Mouse (Mus musculus) myocyte (in vitro differentiated cells): ENCODE measurements at regions not wholly inside any gene's neighbourhood (a gene's known extent, or its start where the extent isn't known, plus 50 kb on each side); places are given as distances from the start of the nearest gene placed in this dataset.

ENCODE experiments used
- H3K27me3 ChIP-seq: one replicate; pipeline ENCODE4 v1.6.1; 2011; ENCODE audit not compliant: control insufficient read depth, insufficient read depth, insufficient read length
- H3K36me3 ChIP-seq: one replicate; pipeline ENCODE4 v1.6.1; 2011; ENCODE audit not compliant: control insufficient read depth, insufficient read depth
- H3K4me2 ChIP-seq: one replicate; pipeline ENCODE4 v1.6.1; 2011; ENCODE audit warnings: low read depth, control low read depth
- H3K4me3 ChIP-seq: one replicate; pipeline ENCODE4 v1.5.1; 2011; ENCODE audit warnings: mild to moderate bottlenecking, control low read depth, moderate library complexity
- H3K79me2 ChIP-seq: one replicate; pipeline ENCODE4 v1.6.1; 2011; ENCODE audit not compliant: control insufficient read depth, insufficient read depth
- H3ac ChIP-seq: one replicate; pipeline ENCODE4 v1.6.1; 2011; ENCODE audit not compliant: control insufficient read depth, insufficient read length
- CEBPB ChIP-seq: IDR thresholded peaks from 2 replicates; pipeline ENCODE4 v1.6.1; 2011; ENCODE audit warnings: mild to moderate bottlenecking, moderate library complexity; ENCODE audit not compliant: poor library complexity, insufficient read depth, severe bottlenecking
- E2F4 ChIP-seq: IDR thresholded peaks from one replicate; pipeline ENCODE4 v1.6.1; 2011; ENCODE audit warnings: mild to moderate bottlenecking, control low read depth, moderate library complexity; ENCODE audit not compliant: insufficient read depth
- MAX ChIP-seq: IDR thresholded peaks from one replicate; pipeline ENCODE4 v1.6.1; 2011; ENCODE audit warnings: low read depth, mild to moderate bottlenecking, control low read depth
- MYOD1 ChIP-seq, 3 experiments: IDR thresholded peaks; one replicate each; pipeline ENCODE4 v1.6.1; 2011; ENCODE audit warnings: control low read depth in 2 of 3, low read depth in 2 of 3, mild to moderate bottlenecking in 2 of 3, moderate library complexity in 1 of 3; ENCODE audit not compliant: insufficient read length in 2 of 3, control insufficient read depth in 1 of 3
- MYOG ChIP-seq, 3 experiments: IDR thresholded peaks; one replicate each; pipeline ENCODE4 v1.6.1; 2011; ENCODE audit warnings: control low read depth in 2 of 3, low read depth in 2 of 3, mild to moderate bottlenecking in 2 of 3; ENCODE audit not compliant: insufficient read length in 2 of 3, control insufficient read depth in 1 of 3, insufficient read depth in 1 of 3
- POLR2A ChIP-seq: IDR thresholded peaks from one replicate; pipeline ENCODE4 v1.6.1; 2011; ENCODE audit warnings: low read depth, mild to moderate bottlenecking, control low read depth, moderate library complexity; ENCODE audit not compliant: insufficient read length
- POLR2AphosphoS2 ChIP-seq: IDR thresholded peaks from one replicate; pipeline ENCODE4 v1.6.1; 2011; ENCODE audit warnings: low read depth, control low read depth; ENCODE audit not compliant: insufficient read length
- REST ChIP-seq: IDR thresholded peaks from one replicate; pipeline ENCODE4 v1.6.1; 2011; ENCODE audit warnings: mild to moderate bottlenecking, control low read depth, moderate library complexity; ENCODE audit not compliant: insufficient read depth, insufficient read length
- SRF ChIP-seq: IDR thresholded peaks from one replicate; pipeline ENCODE4 v1.6.1; 2011; ENCODE audit warnings: low read depth; ENCODE audit not compliant: control insufficient read depth, insufficient read length
- TCF12 ChIP-seq: IDR thresholded peaks from one replicate; pipeline ENCODE4 v1.6.1; 2011; ENCODE audit warnings: mild to moderate bottlenecking, control low read depth; ENCODE audit not compliant: poor library complexity, insufficient read depth, severe bottlenecking
- TCF3 ChIP-seq: IDR thresholded peaks from one replicate; pipeline ENCODE4 v1.6.1; 2011; ENCODE audit warnings: low read depth, control low read depth; ENCODE audit not compliant: insufficient read length
- USF1 ChIP-seq: IDR thresholded peaks from one replicate; pipeline ENCODE4 v1.6.1; 2011; ENCODE audit warnings: low read depth, mild to moderate bottlenecking, control low read depth, moderate library complexity

DNA sequence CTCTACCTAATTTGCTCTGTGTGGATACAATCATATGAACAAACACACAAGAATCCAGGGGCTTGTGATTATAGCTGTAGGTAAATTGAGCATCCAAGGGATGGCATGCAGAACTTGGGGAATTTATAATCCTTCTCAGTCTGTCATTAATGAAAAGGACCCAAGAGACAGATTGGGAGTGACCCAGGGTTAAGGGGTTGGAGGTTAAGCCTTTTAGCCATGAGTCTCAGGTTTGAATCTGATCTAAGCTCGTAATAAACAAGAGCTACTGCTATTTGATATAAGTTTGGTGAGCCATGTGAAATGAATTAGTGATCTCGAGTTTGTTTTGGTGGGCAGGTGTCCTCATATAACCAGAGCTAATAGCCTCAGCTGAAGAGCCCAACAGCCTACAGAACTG, 1032.6 kb downstream of the Robo2 start:
- Histone ChIP-seq H3K4me2 (no peak overlapping the region), H3K36me3 (no peaks in the 10 kb centered on the region), H3ac (no peak overlapping the region), H3K27me3 (no peaks in the 10 kb centered on the region), H3K79me2 (no peaks in the 10 kb centered on the region), H3K4me3 (no peak overlapping the region)
- no peak for TF ChIP-seq TCF12
- no peak for TF ChIP-seq REST
- no peak for TF ChIP-seq E2F4
- no peak for TF ChIP-seq USF1
- TF ChIP-seq TCF3 = no peak
- no peak for TF ChIP-seq POLR2AphosphoS2
- TF ChIP-seq MAX = no peak

DNA sequence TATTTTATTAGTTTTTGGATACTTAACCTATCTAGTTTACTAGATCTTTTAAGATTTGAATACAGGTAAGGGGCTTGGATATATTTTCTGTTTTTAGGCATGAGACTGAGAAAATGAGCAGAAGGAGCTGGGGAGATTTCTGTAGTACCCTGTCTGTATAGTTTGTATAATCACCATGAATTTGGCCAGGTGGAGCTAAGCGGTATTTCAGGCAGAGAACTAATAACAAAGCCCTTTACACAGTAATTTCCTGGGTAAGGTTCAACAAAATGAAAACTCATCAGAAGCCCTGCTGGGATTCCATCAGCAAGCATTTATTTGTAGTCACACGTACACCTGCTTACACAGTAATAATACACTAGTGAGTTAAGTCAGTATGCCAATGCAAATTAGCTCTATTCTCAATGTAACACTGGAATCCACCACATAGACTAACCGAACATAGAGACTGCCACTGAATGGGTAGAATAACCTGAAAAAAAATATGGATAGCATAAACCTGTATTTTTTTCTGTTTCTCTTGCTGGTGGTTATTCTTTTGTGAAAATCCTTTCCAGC, 1036.9 kb downstream of the Robo2 start:
- Histone ChIP-seq H3ac (no peak overlapping the region), H3K4me3 (no peak overlapping the region), H3K36me3 (no peaks in the 10 kb centered on the region), H3K27me3 (no peaks in the 10 kb centered on the region), H3K79me2 (no peaks in the 10 kb centered on the region), H3K4me2 (no peak overlapping the region)
- TF ChIP-seq USF1 = no peak
- no peak for TF ChIP-seq TCF3
- no peak for TF ChIP-seq CEBPB
- TF ChIP-seq MAX = no peak
- TF ChIP-seq TCF12 = no peak
- TF ChIP-seq MYOD1 (IDR thresholded peaks at IDR 0.05; ENCODE audit: control insufficient read depth in 1 of 3, insufficient read length in 2 of 3, low read depth in 2 of 3) = no peak
- no peak for TF ChIP-seq E2F4
- no peak for TF ChIP-seq REST
- no peak for TF ChIP-seq SRF
- TF ChIP-seq MYOG (IDR thresholded peaks at IDR 0.05; ENCODE audit: control insufficient read depth in 1 of 3, insufficient read depth in 1 of 3, insufficient read length in 2 of 3, low read depth in 2 of 3) = no peak
- no peak for TF ChIP-seq POLR2A
- TF ChIP-seq POLR2AphosphoS2 = no peak

DNA sequence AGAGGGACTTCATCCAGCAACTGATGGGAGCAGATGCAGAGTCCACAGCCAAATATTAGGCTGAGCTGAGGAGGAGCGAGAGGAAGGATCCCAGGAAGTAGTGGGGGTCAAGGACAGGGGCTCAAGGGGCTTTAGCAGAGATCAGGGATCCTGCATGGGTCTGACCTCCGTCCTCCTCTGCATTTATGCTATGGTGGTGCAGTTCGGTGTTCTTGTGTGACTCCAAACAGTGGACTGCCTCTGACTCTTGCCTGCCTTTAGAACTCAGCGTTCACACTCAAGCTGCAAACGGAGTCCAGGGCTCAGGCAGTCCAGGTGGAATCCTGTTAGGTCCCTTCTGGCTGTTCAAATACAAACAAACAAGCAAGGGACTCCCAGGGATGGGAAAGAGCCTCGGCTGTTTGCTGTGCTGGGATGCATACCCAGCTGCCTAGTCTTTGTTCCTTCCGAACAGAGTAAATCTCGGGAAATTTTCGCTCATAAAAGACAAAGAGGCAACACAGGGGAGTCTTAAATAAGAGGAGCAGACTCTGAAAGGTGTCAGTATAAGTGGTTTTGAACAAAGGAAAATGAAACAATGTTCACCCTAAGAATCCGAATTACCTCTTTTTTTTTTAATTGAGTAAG, 1042.9 kb downstream of the Robo2 start:
- no peak overlapping the region for H3K4me3 ChIP-seq
- H3K27me3 ChIP-seq = no peaks in the 10 kb centered on the region
- H3K79me2 ChIP-seq = no peaks in the 10 kb centered on the region
- no peak overlapping the region for H3K4me2 ChIP-seq
- no peak overlapping the region for H3ac ChIP-seq
- no peak for TF ChIP-seq TCF12
- TF ChIP-seq POLR2A = no peak
- no peak for TF ChIP-seq SRF
- TF ChIP-seq TCF3 = no peak
- no peak for TF ChIP-seq CEBPB
- TF ChIP-seq E2F4 = no peak
- no peak for TF ChIP-seq MYOG (IDR thresholded peaks at IDR 0.05; ENCODE audit: control insufficient read depth in 1 of 3, insufficient read depth in 1 of 3, insufficient read length in 2 of 3, low read depth in 2 of 3)
- no peak for TF ChIP-seq POLR2AphosphoS2
- TF ChIP-seq REST = no peak
- H3K36me3 ChIP-seq = no peaks in the 10 kb centered on the region

DNA sequence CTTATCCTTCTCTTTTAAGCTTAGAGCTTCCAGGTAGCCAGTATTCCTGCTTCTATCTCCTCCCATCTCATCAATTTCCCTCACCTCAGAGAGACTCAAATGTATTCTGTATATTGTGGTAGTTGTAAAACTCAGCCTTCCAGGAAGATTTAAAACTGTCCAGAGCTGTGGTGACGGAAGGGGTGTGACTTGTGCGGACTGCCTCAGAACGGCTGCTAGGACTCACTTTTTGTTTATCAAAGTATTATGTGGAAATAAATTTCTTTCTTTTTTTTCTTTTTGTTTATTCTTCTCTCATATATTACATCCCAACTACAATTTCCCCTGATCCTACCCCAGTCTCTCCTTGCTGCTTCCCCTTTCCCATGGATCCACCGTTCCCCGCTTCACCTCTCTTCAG, 1043.7 kb downstream of the Robo2 start:
- TF ChIP-seq CEBPB (no peak), TCF12 (no peak), MAX (no peak), SRF (no peak), E2F4 (no peak), REST (no peak), MYOD1 (IDR thresholded peaks at IDR 0.05; ENCODE audit: control insufficient read depth in 1 of 3, insufficient read length in 2 of 3, low read depth in 2 of 3) (no peak), POLR2AphosphoS2 (no peak), POLR2A (no peak), TCF3 (no peak), MYOG (IDR thresholded peaks at IDR 0.05; ENCODE audit: control insufficient read depth in 1 of 3, insufficient read depth in 1 of 3, insufficient read length in 2 of 3, low read depth in 2 of 3) (no peak), USF1 (no peak)
- Histone ChIP-seq H3K4me3 (no peak overlapping the region), H3ac (no peak overlapping the region), H3K27me3 (no peaks in the 10 kb centered on the region), H3K79me2 (no peaks in the 10 kb centered on the region), H3K36me3 (no peaks in the 10 kb centered on the region), H3K4me2 (no peak overlapping the region)

DNA sequence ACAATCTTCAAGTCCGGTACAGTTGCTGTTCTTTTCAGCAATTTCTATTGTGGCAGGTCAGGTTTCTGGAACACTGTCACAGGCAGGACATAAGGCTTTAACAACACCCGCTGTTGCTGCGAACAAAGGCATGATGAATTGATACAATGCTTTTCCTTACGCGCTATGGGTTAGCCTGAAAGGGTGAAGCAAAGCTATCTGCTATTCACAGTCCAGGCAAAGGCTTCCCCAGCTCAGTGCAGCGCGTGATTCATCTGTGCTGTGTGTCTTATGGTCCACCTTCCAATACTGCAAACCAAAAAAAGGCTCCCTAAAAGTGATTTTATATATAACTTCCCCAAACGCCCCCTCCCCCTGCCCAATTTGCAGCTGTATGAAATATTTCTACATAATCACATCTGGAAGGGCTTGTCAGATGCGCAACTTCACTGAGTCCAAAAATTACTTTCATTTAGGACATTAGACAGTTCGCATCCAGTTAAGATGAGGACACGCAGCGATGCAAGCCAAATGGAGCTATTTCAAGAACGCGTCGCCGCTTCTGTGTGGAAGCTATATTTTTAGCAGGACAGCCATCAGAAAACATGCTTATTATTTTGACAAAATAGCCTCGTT, 1044.3 kb downstream of the Robo2 start:
- Histone ChIP-seq H3K79me2 (no peaks in the 10 kb centered on the region), H3K27me3 (no peaks in the 10 kb centered on the region), H3K4me2 (no peak overlapping the region), H3K36me3 (no peaks in the 10 kb centered on the region), H3K4me3 (no peak overlapping the region), H3ac (no peak overlapping the region)
- TF ChIP-seq USF1 = no peak
- no peak for TF ChIP-seq CEBPB
- no peak for TF ChIP-seq TCF3
- no peak for TF ChIP-seq MYOD1 (IDR thresholded peaks at IDR 0.05; ENCODE audit: control insufficient read depth in 1 of 3, insufficient read length in 2 of 3, low read depth in 2 of 3)
- TF ChIP-seq MAX = no peak
- TF ChIP-seq E2F4 = no peak
- no peak for TF ChIP-seq REST
- no peak for TF ChIP-seq TCF12
- no peak for TF ChIP-seq SRF
- TF ChIP-seq MYOG (IDR thresholded peaks at IDR 0.05; ENCODE audit: control insufficient read depth in 1 of 3, insufficient read depth in 1 of 3, insufficient read length in 2 of 3, low read depth in 2 of 3) = no peak
- TF ChIP-seq POLR2AphosphoS2 = no peak
- TF ChIP-seq POLR2A = no peak
